Mouse (Mus musculus) embryonic facial prominence, embryonic 12.5 days (tissue): ENCODE data around the gene Tmem107. TPM values are rescaled to one million over a fixed set of nuclear protein-coding genes. Genes with fewer than 3 reads are reported as not detected.

Experiments used
- ATAC-seq: fragments of 200-750 bp; cut with Nextera tagmentation; 2 replicates; pipeline ENCODE4 v1.8.0; 2017; ENCODE audit not compliant: insufficient number of reproducible peaks, insufficient read depth, low FRiP score, low TSS enrichment
- H3K27ac ChIP-seq: fragments of 300-500 bp; sonication (generic); 2 replicates; pipeline ENCODE4 v1.5.1; 2016; ENCODE audit warnings: mild to moderate bottlenecking
- H3K27me3 ChIP-seq: fragments of 300-500 bp; sonication (generic); 2 replicates; pipeline ENCODE4 v1.6.1; 2016; ENCODE audit warnings: mild to moderate bottlenecking, moderate library complexity
- H3K36me3 ChIP-seq: fragments of 300-500 bp; sonication (generic); 2 replicates; pipeline ENCODE4 v1.6.1; 2016; ENCODE audit warnings: mild to moderate bottlenecking
- H3K4me1 ChIP-seq: fragments of 300-500 bp; sonication (generic); 2 replicates; pipeline ENCODE4 v1.6.1; 2016
- H3K4me2 ChIP-seq: fragments of 300-500 bp; sonication (generic); replicated peaks from 2 replicates; pipeline ENCODE4 v1.6.1; 2016; ENCODE audit warnings: mild to moderate bottlenecking, moderate library complexity
- H3K4me3 ChIP-seq: fragments of 300-500 bp; sonication (generic); 2 replicates; pipeline ENCODE4 v1.5.1; 2016; ENCODE audit warnings: mild to moderate bottlenecking
- H3K9ac ChIP-seq: fragments of 300-500 bp; sonication (generic); 2 replicates; pipeline ENCODE4 v1.6.1; 2016; ENCODE audit warnings: mild to moderate bottlenecking, moderate library complexity
- H3K9me3 ChIP-seq: fragments of 300-500 bp; sonication (generic); 2 replicates; pipeline ENCODE4 v1.6.1; 2016; ENCODE audit warnings: mild to moderate bottlenecking, moderate library complexity
- WGBS: fragments of 180-500 bp; shearing (Covaris S2); methylation state at CpG from one replicate; pipeline ENCODE4 v1.1.7; 2016; 5-methylcytosine and 5-hydroxymethylcytosine counted together
- polyA plus RNA-seq: library from polyadenylated mRNA; unstranded; fragments of >200 nt; fragmentation: Nextera tagmentation; extraction: Ambion mirVana; gene quantifications from 2 replicates; pipeline ENCODE4 v1.2.1, GENCODE M21; 2016

Gene Tmem107
- polyA plus RNA-seq, 1 experiment from 2014 or later, result 36.8 TPM

DNA sequence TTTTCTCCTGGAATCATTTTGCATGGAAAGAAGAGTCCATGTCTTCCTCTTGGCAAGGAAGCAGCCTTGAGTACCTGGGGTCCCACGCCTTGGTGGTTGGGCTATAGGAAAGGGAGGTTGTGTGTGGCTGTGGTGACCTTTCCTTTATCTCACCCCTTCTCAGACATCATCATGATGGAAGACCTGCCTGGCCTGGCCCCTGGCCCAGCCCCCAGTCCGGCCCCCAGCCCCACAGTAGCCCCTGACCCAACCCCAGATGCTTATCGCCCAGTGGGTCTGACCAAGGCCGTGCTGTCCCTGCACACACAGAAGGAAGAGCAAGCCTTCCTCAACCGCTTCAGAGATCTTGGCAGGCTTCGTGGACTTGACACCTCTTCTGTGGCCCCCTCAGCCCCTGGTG lies 34.6 kb downstream of the Tmem107 start:
- H3K36me3 ChIP-seq, result peaks cover 91% of the 10 kb centered on the region
- H3K9ac ChIP-seq, result no peak overlapping the region
- peaks cover 5% of the 10 kb centered on the region for H3K4me1 ChIP-seq
- H3K4me3 ChIP-seq, result no peak overlapping the region
- no peaks in the 10 kb centered on the region for H3K9me3 ChIP-seq
- H3K4me2 ChIP-seq, result no peak overlapping the region
- ATAC-seq, result no peak
- 90% methylated on average over 6 of the region's 6 CpGs for WGBS
- no peaks in the 10 kb centered on the region for H3K27me3 ChIP-seq
- H3K27ac ChIP-seq, result no peak overlapping the region

DNA sequence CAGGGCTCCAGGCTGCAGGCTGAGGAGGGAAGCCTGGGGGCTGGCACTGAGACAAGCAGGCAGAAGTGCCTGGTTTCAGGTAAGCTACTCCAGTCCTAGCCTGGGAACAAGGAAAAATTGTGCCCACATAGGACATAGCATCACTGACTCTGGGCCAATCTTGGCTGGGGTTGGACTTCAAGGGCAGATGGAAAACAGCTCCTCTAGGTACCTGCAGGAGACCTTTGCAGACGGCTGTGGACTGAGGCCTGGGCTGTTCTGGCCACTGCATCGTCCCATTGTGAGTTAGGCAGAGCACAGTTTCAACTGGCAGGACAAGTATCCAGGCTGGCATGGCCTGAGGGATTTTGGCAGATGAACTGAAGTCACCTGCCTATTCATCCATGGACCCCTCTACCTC lies 35.2 kb downstream of the Tmem107 start:
- Histone ChIP-seq H3K9ac (no peak overlapping the region), H3K9me3 (no peaks in the 10 kb centered on the region), H3K4me1 (no peaks in the 10 kb centered on the region), H3K36me3 (peaks cover 87% of the 10 kb centered on the region), H3K27ac (no peak overlapping the region), H3K4me2 (no peak overlapping the region), H3K4me3 (no peak overlapping the region), H3K27me3 (no peaks in the 10 kb centered on the region)
- no peak for ATAC-seq
- WGBS, result 81% methylated on average over 2 of the region's 2 CpGs

DNA sequence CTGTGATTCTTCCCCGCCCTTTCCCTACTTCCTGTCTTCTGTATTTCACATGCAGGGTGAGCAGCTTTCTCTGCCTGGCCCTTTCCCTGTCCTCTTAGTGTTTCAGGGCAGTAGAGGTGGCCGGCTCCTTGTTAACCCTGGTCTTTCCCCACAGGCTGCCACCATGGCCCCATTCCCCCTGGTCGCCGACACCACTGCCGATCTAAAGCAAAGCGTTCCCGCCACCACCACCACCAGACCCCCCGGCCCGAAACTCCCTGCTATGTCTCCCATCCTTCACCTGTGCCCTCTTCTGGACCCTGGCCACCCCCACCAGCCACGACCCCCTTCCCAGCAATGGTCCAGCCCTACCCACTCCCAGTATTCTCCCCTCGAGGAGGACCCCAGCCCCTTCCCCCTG lies 35.7 kb downstream of the Tmem107 start:
- no peak overlapping the region for H3K4me2 ChIP-seq
- peaks cover 82% of the 10 kb centered on the region for H3K36me3 ChIP-seq
- 87% methylated on average over 11 of the region's 11 CpGs for WGBS
- H3K4me3 ChIP-seq, result no peak overlapping the region
- no peaks in the 10 kb centered on the region for H3K4me1 ChIP-seq
- H3K27me3 ChIP-seq, result no peaks in the 10 kb centered on the region
- ATAC-seq, result no peak
- no peak overlapping the region for H3K27ac ChIP-seq
- no peak overlapping the region for H3K9ac ChIP-seq
- no peaks in the 10 kb centered on the region for H3K9me3 ChIP-seq

DNA sequence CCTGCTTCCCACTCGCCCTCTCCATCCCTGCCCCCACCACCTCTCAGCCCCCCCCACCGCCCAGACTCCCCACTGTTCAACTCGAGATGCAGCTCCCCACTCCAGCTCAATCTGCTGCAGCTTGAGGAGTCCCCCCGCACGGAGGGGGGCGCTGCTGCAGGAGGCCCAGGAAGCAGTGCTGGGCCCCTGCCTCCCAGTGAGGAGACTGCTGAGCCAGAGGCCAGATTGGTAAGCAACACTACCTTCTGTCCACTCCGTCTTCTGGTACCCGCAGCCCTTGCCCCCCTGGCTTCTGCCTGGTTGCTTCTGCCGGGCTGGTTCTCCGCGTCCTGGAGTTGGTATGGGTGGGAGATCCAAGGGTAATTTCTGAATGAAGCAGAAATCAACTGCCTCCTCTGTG lies 36.2 kb downstream of the Tmem107 start:
- no peak for ATAC-seq
- Histone ChIP-seq H3K4me2 (no peak overlapping the region), H3K27me3 (no peaks in the 10 kb centered on the region), H3K36me3 (peaks cover 76% of the 10 kb centered on the region), H3K4me1 (0 out of 2 replicates have a peak, but pooled peaks cover 3% of the 10 kb centered on the region), H3K9ac (no peak overlapping the region), H3K4me3 (no peak overlapping the region), H3K9me3 (no peaks in the 10 kb centered on the region), H3K27ac (no peak overlapping the region)
- 82% methylated on average over 11 of the region's 11 CpGs for WGBS

DNA sequence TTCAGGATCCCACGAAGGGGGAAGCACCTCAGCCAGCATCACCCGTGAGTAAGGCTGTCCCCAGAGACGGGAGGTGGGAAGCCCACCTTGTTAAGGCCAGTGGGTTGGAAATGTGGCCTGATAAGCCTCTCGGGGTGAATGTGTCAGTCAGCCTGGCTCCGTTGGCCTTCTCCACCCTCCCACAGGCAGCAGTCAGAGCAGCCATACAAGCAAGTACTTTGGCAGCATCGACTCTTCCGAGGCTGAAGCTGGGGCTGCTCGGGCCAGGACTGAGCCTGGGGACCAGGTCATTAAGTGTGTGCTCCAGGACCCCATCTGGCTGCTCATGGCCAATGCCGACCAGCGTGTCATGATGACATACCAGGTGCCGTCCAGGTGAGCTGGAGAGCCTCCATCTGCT lies 37.1 kb downstream of the Tmem107 start:
- Histone ChIP-seq H3K27ac (no peak overlapping the region), H3K9ac (no peak overlapping the region), H3K27me3 (no peaks in the 10 kb centered on the region), H3K4me1 (0 out of 2 replicates have a peak, but pooled peaks cover 3% of the 10 kb centered on the region), H3K4me3 (no peak overlapping the region), H3K4me2 (no peak overlapping the region), H3K9me3 (no peaks in the 10 kb centered on the region), H3K36me3 (peaks cover 68% of the 10 kb centered on the region)
- ATAC-seq, result no peak
- 90% methylated on average over 11 of the region's 11 CpGs for WGBS

DNA sequence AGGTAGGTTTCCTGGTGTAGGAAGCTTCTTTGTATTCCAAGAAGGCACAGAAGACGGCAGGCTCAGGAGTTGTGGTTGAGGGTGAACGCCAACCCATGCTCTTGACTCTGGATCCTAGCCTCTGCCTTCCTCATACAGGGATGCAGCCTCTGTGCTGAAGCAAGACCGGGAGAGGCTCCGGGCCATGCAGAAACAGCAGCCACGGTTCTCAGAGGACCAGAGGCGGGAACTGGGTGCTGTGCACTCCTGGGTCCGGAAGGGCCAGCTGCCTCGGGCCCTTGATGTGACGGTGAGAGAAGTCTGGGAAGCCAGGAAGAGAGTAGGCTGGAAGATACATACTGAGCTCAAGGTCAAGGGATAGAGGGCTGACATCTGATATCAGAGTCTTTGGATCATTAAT lies 37.6 kb downstream of the Tmem107 start:
- no peak for ATAC-seq

DNA sequence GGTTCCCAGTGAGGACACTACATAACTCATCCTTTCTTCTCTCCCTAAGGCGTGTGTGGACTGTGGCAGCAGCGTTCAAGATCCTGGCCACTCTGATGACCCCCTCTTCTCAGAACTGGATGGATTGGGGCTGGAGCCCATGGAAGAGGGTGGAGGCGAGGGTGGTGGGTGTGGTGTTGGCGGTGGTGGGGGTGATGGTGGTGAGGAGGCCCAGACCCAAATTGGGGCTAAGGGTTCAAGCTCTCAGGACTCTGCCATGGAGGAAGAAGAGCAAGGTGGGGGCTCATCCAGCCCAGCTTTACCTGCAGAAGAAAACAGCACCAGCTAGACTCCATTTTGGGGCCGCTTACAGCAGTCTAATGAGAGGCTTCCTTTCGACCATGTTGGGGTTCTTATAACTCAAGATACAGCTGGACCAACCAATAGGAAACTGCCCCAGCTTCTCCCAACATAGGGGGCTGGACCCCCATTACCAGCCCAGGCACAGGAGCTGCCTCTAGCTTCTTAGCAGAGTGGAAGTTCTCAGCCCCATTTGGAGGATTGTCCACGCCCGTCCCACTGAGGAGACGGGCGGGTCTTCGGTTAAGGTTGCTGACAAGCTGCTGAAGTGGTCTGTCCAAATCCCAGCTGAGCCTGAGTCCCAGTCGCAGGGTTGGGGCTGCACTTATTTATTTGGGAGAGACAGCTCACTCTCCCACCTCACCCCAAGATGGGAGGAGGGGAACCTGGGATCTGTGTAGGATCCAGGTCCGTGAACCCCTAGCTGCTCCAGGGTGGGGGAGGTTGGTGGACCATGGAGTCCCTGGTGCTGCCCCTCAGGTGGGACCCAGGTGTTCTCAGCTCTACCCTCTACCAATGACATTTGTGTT lies 38.7 kb downstream of the Tmem107 start:
- Histone ChIP-seq H3K27ac (no peak overlapping the region), H3K9ac (no peak overlapping the region), H3K27me3 (no peaks in the 10 kb centered on the region), H3K4me2 (no peak overlapping the region), H3K9me3 (no peaks in the 10 kb centered on the region), H3K36me3 (peaks cover 52% of the 10 kb centered on the region), H3K4me3 (no peak overlapping the region), H3K4me1 (0 out of 2 replicates have a peak, but pooled peaks cover 3% of the 10 kb centered on the region)
- ATAC-seq, result no peak
- WGBS, result 82% methylated on average over 13 of the region's 13 CpGs

More for the DNA sequence above, 37.6 kb downstream of the Tmem107 start:
- no peak overlapping the region for H3K4me3 ChIP-seq
- no peak overlapping the region for H3K4me2 ChIP-seq
- WGBS, result 91% methylated on average over 9 of the region's 9 CpGs
- no peaks in the 10 kb centered on the region for H3K9me3 ChIP-seq
- 0 out of 2 replicates have a peak, but pooled peaks cover 3% of the 10 kb centered on the region for H3K4me1 ChIP-seq
- no peak overlapping the region for H3K27ac ChIP-seq
- no peak overlapping the region for H3K9ac ChIP-seq
- no peaks in the 10 kb centered on the region for H3K27me3 ChIP-seq
- H3K36me3 ChIP-seq, result peaks cover 63% of the 10 kb centered on the region

DNA sequence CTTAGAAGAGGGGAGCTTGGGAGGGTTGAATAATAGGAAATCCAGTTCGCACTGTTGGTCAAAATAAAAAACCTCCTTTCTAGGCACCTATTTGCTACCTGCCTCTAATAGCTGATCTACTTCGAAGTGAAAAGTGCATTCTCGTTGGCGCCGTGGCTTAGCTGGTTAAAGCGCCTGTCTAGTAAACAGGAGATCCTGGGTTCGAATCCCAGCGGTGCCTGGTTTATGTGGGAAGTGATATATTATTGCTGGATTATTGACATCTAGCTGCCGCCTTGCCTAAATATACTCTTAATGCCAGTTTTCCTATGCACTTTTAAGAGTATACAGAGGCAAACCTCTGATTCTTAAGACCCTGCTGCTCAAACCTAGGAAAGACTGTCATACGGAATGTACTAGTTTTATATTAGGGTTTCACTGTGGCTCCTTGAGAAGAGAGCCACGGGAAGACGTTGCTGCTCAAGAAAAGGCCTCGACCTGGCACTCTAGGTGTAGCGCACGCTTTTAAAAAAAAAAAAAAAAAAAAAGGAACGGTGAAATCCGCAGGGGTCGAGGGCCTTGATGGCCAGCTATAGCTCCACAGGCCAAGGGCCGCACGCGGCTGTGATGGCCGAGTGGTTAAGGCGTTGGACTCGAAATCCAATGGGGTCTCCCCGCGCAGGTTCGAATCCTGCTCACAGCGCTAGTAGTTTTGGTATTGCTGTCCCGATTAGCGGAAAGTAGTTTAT lies 39.9 kb downstream of the Tmem107 start:
- no peaks in the 10 kb centered on the region for H3K9me3 ChIP-seq
- H3K27me3 ChIP-seq, result no peaks in the 10 kb centered on the region; the same call in 1 of the 2 replicates
- H3K27ac ChIP-seq, result no peak overlapping the region
- H3K4me2 ChIP-seq, result peak overlapping the region; percentile 51
- peaks cover 40% of the 10 kb centered on the region for H3K36me3 ChIP-seq
- WGBS, result 1% methylated on average over 30 of the region's 30 CpGs
- H3K4me3 ChIP-seq, result peak overlapping the region; percentile 46
- H3K9ac ChIP-seq, result peak overlapping the region; percentile 25; the same call in 1 of the 2 replicates
- 0 out of 2 replicates have a peak, but pooled peaks cover 3% of the 10 kb centered on the region for H3K4me1 ChIP-seq
- peak; percentile 44; the same call in 1 of the 2 replicates for ATAC-seq

DNA sequence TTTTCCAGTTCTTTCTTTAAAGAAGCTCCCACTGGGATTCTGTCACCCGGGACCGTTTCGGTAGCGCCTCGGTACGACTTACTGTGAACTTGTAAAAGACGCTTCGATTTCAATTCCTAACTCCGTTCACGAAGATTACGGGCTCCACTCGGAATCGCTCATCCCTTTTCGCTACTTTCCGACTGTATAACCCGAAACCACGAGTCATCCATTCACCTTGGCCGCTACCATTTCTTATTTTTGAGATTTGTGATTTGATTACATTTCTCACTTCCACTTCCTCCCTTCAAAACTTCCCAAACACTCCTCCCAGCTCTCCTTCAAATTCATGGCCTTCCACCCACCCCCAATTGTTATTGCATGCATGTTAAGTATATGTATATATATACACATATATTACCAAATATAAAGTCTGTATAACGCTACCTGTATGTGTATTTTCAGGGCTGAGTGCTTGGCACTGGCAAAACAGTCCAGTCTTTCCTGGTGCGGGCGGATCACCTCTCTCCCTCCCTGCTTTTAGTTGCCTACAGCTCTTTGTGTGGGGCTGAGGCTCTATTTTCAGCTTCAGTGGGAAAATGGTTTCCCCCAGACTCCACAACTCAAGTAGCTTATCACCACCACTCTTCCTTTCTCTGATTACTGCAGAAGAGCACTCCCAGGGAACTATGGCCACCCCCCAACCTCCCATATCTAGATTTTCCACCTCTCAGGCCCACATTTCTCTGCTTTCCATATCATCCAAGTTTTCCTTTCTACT lies 40.6 kb downstream of the Tmem107 start:
- Histone ChIP-seq H3K4me2 (peak overlapping the region; percentile 51), H3K27me3 (peaks cover 3% of the 10 kb centered on the region; the same call in 1 of the 2 replicates), H3K9me3 (no peaks in the 10 kb centered on the region), H3K4me3 (peak overlapping the region; percentile 46), H3K4me1 (0 out of 2 replicates have a peak, but pooled peaks cover 3% of the 10 kb centered on the region), H3K9ac (peak overlapping the region; percentile 25; the same call in 1 of the 2 replicates), H3K27ac (no peak overlapping the region), H3K36me3 (peaks cover 32% of the 10 kb centered on the region)
- 5% methylated on average over 21 of the region's 21 CpGs for WGBS
- ATAC-seq, result no peak

DNA sequence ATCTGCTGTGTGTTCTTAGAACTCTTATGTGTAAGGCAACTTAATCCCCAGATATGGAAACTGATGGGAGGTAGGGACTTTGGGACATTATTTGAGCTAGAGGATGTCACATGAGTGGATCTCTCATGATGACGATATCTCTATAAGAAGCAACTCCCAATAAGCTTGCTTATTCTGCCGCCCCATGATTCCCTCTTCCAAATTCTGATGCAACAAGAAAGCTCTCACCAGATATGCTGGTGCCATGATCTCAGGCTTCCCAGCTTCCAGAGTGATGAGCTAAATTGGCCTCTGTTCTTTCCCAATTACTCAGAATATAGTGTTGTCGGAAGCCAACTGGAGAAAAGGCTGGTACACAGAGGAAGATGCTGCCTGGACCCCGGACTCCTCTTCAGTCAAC lies 41.3 kb downstream of the Tmem107 start:
- H3K4me2 ChIP-seq, result peak overlapping the region; percentile 51; the same call in 1 of the 2 replicates

DNA sequence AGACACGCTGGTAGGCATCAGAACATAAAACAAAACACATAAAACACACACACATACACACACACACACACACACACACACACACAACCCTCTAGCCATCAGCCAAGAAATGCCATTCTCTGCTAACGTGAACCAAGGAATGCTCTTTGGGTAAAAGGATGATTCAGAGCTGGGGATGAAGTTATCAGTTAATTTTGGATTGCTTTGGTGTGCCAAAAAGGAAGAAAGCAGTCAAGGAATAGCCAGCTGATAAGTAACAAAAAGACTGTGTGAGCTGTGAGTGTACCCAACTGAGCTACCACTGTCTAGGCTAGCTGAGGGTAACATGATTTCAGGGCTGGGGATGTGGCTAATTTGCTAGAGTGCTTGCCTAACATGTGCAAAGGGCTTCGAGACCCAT lies 43.4 kb downstream of the Tmem107 start:
- no peak overlapping the region for H3K9ac ChIP-seq
- no peaks in the 10 kb centered on the region for H3K9me3 ChIP-seq
- peaks cover 5% of the 10 kb centered on the region for H3K36me3 ChIP-seq
- ATAC-seq, result no peak
- no peak overlapping the region for H3K4me2 ChIP-seq
- H3K27ac ChIP-seq, result no peak overlapping the region
- H3K4me3 ChIP-seq, result no peak overlapping the region
- H3K4me1 ChIP-seq, result peaks cover 6% of the 10 kb centered on the region
- peaks cover 9% of the 10 kb centered on the region for H3K27me3 ChIP-seq
- 72% methylated on average over 3 of the region's 3 CpGs for WGBS

More for the DNA sequence above, 41.3 kb downstream of the Tmem107 start:
- 0 out of 2 replicates have a peak, but pooled peaks cover 3% of the 10 kb centered on the region for H3K4me1 ChIP-seq
- H3K36me3 ChIP-seq, result peaks cover 26% of the 10 kb centered on the region
- no peak overlapping the region for H3K9ac ChIP-seq
- no peak overlapping the region for H3K27ac ChIP-seq
- no peaks in the 10 kb centered on the region for H3K9me3 ChIP-seq
- no peak for ATAC-seq
- H3K27me3 ChIP-seq, result peaks cover 7% of the 10 kb centered on the region
- H3K4me3 ChIP-seq, result no peak overlapping the region; the same call in 1 of the 2 replicates
- 66% methylated on average over 4 of the region's 4 CpGs for WGBS
